Mouse (Mus musculus) heart, embryonic 11.5 days (tissue): ENCODE results near the gene Zgrf1. TPM values are rescaled to one million over a fixed set of nuclear protein-coding genes. Genes with fewer than 3 reads are reported as not detected.

Experiments
- ATAC-seq: fragments of 200-750 bp; cut with Nextera tagmentation; replicated peaks from 2 replicates; pipeline ENCODE4 v1.8.0; 2017; ENCODE audit warnings: moderate library complexity; ENCODE audit not compliant: insufficient number of reproducible peaks, low FRiP score, low TSS enrichment
- H3K27ac ChIP-seq: fragments of 300-500 bp; sonication (generic); 2 replicates; pipeline ENCODE4 v1.5.1; 2014; ENCODE audit warnings: mild to moderate bottlenecking, low read depth, low read length
- H3K27me3 ChIP-seq: fragments of 300-500 bp; sonication (generic); 2 replicates; pipeline ENCODE4 v1.6.1; 2014; ENCODE audit warnings: mild to moderate bottlenecking, low read length, mixed read lengths; ENCODE audit not compliant: control insufficient read depth, insufficient read depth
- H3K36me3 ChIP-seq: fragments of 300-500 bp; sonication (generic); 2 replicates; pipeline ENCODE4 v1.6.1; 2014; ENCODE audit warnings: mild to moderate bottlenecking, low read length, moderate library complexity, mixed read lengths; ENCODE audit not compliant: control insufficient read depth, insufficient read depth
- H3K4me1 ChIP-seq: fragments of 300-500 bp; sonication (generic); 2 replicates; pipeline ENCODE4 v1.6.1; 2014; ENCODE audit warnings: low read length; ENCODE audit not compliant: control insufficient read depth, insufficient read depth
- H3K4me2 ChIP-seq: fragments of 300-500 bp; sonication (generic); 2 replicates; pipeline ENCODE4 v1.6.1; 2014; ENCODE audit warnings: mild to moderate bottlenecking, moderate library complexity
- H3K4me3 ChIP-seq: fragments of 300-500 bp; sonication (generic); 2 replicates; pipeline ENCODE4 v1.5.1; 2014; ENCODE audit warnings: low read depth, low read length
- H3K9ac ChIP-seq: fragments of 300-500 bp; sonication (generic); 2 replicates; pipeline ENCODE4 v1.6.1; 2014; ENCODE audit warnings: mild to moderate bottlenecking, low read depth, low read length, moderate library complexity
- H3K9me3 ChIP-seq: fragments of 300-500 bp; sonication (generic); replicated peaks from 2 replicates; pipeline ENCODE4 v1.6.1; 2016; ENCODE audit warnings: low read length; ENCODE audit not compliant: control insufficient read depth
- WGBS: fragments of 180-500 bp; shearing (Covaris S2); extraction: QIAGEN DNeasy Blood & Tissue Kit; methylation state at CpG from one replicate; pipeline ENCODE4 v1.1.7; 2014; ENCODE audit not compliant: insufficient replicate concordance; 5-methylcytosine and 5-hydroxymethylcytosine counted together
- polyA plus RNA-seq: library from polyadenylated mRNA; unstranded; fragments of >200 nt; fragmentation: Nextera tagmentation; extraction: Ambion mirVana; gene quantifications from 2 replicates; pipeline ENCODE4 v1.2.1, GENCODE M21; 2014

Zgrf1 gene
- polyA plus RNA-seq: 7.6 and 10.7 TPM in 2 replicates

DNA sequence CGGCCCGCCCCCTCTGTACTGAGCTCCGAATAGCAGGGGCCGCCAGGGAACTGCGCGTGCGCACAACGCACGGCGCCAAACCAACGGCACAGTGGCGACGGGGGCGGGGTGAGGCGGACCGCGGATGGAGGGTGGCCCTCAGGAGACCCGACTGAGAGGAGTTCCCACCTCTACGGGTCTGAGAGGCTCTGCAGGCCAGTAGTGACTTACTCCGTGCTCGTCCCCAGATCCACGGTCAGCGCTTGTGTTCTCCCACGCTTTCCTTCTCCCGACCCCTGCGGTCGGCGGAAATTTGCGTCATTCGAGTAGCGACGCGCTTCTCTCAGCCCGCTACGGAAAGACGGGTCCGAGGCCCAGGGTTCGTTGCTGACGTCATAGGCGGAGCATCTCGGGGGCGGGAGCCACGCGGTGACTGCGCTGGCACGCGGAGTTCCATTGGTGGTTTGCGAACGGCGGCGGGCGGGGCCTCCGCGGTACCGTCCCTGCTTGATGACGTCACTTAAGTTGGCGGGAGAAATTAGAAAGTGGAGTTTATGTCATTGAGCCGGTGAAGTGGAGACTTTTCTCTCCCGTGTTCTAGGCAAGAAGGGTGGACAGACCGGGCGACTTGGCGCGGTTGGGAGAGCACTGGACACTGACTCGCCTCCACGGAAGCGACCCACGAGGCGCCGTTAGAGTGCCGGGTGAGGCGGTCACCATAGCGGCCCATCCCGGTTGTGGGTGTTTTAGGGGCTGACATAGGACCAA, at the start of gene Zgrf1, which contains the start of gene Larp7:
Gene Zgrf1, plus strand, starts transcription at position 517 of the 747 bp plus-strand sequence.
Gene Larp7, minus strand, starts transcription at position 377 of the 747 bp plus-strand sequence.
- H3K36me3 ChIP-seq: peaks cover 6% of the 10 kb centered on the region; the same call in 1 of the 2 replicates
- peak within 1 kb of the TSS; percentile 79 for H3K4me3 ChIP-seq
- peak; percentile 99 for ATAC-seq
- no peaks in the 10 kb centered on the region for H3K4me1 ChIP-seq
- H3K9ac ChIP-seq: peak within 1 kb of the TSS; percentile 95
- no peaks in the 10 kb centered on the region for H3K9me3 ChIP-seq
- peak within 1 kb of the TSS; percentile 76 for H3K4me2 ChIP-seq
- H3K27me3 ChIP-seq: no peaks in the 10 kb centered on the region
- WGBS: under 1% methylated on average over 72 of the region's 73 CpGs
- H3K27ac ChIP-seq: peak within 1 kb of the TSS; percentile 96

DNA sequence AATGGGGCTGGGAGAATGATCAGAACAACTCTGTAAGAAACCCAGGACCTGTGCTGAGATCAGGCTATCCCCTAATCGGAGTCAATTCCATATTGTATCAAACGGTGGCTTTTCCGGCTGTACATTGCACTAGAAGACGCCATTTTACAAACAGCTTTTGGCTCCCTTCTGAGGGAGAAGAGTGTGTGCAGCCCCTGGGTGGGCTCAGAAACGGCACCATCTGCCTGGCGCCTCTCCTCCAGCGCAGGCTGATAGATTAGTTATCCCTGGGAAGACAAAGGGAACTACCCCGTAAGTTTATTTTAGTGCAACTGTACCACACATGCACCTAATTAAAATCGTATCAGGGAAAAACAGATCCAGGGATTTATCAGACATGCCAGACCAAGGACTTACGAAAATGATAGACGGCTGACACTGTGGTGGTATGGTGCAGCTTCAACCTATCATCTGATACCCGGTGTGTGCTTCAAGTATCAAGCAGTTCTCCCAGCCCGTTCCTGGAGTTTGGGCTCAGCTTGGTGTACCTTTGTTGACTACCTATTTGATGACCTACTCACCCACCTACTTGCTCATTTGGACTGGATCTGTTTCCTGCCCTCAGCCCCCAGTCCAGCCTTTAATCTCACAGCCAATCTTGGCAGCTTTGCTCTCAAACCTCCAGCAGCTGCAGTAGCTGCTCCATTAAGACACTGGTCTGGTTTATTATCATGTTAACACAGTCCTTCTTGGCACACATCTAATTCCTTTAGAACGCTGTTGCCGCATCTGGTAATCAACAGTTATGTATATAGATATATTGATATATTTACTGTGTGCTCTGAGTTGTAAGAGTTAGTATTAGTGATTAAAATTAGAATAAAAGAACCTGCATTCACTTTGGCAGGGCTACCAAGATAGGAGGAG, 45.2 kb upstream of the Zgrf1 start:
- Histone ChIP-seq H3K9ac (no peak overlapping the region), H3K27ac (no peak overlapping the region), H3K4me1 (no peaks in the 10 kb centered on the region), H3K9me3 (no peaks in the 10 kb centered on the region), H3K36me3 (no peaks in the 10 kb centered on the region), H3K27me3 (no peaks in the 10 kb centered on the region), H3K4me3 (no peak overlapping the region), H3K4me2 (no peak overlapping the region)
- 65% methylated on average over 15 of the region's 15 CpGs for WGBS
- ATAC-seq: no peak

DNA sequence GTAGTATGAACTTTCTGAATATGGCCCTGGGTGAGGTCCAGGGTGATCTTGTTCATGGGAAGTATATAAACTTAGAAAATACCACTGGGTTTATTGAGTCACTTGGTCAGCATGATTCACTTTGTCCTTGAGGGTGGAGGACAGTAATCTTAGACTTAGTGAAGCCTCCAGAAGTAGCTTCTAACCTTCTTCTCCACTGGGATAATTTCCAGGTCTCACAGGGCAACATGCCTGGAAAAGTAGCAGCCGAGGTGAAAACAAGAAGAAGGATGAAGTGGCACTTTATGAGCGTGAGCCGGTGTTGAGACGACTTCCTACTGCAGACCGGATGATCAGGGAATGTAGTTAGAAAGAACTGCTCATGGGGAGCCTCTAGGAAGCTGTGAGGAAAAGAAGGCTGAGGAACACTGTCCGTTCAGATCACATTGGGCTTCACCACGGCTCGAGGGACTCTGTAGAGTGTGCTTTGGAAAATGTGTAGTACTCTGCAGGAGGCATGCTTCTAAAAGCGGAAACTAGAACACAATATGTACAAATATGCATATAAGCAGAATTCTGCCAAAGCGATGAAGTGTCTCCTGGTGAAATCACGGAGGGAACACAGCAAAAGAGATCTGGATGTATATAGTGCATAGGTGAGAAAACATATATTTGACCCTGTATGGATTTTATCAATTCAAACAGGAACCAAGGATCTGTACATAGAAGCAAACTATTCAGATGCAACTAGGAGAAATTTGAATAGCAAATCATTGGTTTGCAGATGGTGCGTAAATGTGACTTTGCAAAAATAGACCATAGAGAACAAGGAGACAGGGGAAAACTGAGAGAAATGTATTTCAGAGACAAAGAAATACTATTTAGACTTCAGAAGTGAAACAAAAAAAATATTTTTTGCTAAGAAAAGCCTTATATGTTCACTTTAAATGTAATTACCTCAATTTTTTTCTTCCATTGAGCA, 41.2 kb upstream of the Zgrf1 start:
- Histone ChIP-seq H3K4me1 (no peaks in the 10 kb centered on the region), H3K27ac (no peak overlapping the region), H3K36me3 (no peaks in the 10 kb centered on the region), H3K9ac (no peak overlapping the region), H3K4me3 (no peak overlapping the region), H3K9me3 (no peaks in the 10 kb centered on the region), H3K27me3 (no peaks in the 10 kb centered on the region), H3K4me2 (no peak overlapping the region)
- no peak for ATAC-seq
- 79% methylated on average over 12 of the region's 12 CpGs for WGBS

DNA sequence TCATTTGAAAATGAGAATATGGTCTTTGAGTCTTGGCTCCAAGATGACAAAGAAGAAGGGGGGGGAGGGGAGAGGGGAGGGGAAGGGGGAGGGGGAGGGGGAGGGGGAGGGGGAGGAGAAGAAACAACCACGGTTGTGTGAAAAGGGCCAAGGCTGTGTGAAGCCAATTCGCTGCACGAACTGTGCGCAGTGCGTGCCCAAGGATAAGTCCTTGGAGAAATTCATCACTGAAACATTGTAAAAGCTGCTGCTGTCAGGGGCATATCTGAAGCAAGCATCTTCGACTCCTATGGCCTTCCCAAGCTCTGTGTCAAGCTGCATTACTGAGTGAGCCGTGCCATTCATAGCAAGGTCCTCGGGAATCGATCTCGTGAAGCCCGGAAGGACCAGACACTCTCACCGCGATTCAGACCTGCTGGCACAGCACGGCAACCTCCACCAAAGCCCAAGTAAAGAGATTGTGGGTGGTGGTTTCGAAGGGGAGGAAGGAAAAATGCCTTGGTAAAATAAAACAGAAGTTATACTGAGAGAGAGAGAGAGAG, 40.4 kb upstream of the Zgrf1 start:
- ATAC-seq: no peak
- H3K36me3 ChIP-seq: no peaks in the 10 kb centered on the region
- H3K9me3 ChIP-seq: no peaks in the 10 kb centered on the region

DNA sequence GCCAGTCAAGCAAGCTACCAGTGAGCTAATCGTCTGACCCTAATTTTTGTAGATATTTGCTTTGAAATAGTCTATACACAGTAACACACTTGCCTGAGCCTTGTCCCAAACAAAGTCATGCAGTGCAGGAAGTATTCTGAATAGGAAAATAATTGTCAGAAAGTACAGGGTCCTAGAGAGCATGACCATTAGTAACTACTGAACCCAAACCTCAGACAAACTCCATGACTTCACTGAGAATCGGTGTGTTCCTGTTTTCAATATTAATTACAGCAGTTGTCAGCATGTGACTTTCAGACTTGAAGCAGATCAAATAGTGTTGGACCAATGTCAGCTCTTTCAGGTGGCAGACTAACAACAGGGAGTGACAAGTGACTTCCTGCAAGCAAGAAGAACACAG, 39.6 kb upstream of the Zgrf1 start:
- WGBS: 75% methylated on average over 2 of the region's 2 CpGs
- Histone ChIP-seq H3K9ac (no peak overlapping the region), H3K4me3 (no peak overlapping the region), H3K4me1 (no peaks in the 10 kb centered on the region), H3K9me3 (no peaks in the 10 kb centered on the region), H3K27me3 (no peaks in the 10 kb centered on the region), H3K27ac (no peak overlapping the region), H3K36me3 (no peaks in the 10 kb centered on the region), H3K4me2 (no peak overlapping the region)
- no peak for ATAC-seq

More for the DNA sequence above, 40.4 kb upstream of the Zgrf1 start:
- H3K27ac ChIP-seq: no peak overlapping the region
- no peak overlapping the region for H3K4me3 ChIP-seq
- no peak overlapping the region for H3K9ac ChIP-seq
- H3K4me1 ChIP-seq: no peaks in the 10 kb centered on the region
- H3K4me2 ChIP-seq: no peak overlapping the region
- 71% methylated on average over 15 of the region's 15 CpGs for WGBS
- H3K27me3 ChIP-seq: no peaks in the 10 kb centered on the region

DNA sequence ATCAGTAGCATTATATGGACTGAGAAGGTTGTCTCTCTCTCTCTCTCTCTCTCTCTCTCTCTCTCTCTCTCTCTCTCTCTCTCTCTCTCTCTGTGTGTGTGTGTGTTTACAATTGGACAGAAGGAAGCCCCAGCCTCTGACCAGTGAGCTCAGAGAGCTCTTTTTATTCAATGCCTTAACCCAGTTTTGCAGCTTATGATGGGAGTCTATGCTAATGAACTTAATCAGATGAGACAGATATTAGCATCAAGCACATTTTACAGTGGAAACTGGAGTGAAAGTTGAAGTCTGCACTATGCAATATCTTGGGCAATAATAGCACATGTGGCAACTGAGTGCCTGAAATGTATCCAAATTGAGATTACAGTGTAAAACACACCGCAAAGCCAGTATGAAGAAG, 38.0 kb upstream of the Zgrf1 start:
- ATAC-seq: no peak
- Histone ChIP-seq H3K9ac (no peak overlapping the region), H3K27ac (no peak overlapping the region), H3K27me3 (no peaks in the 10 kb centered on the region), H3K9me3 (no peaks in the 10 kb centered on the region), H3K36me3 (no peaks in the 10 kb centered on the region), H3K4me2 (no peak overlapping the region), H3K4me1 (no peaks in the 10 kb centered on the region), H3K4me3 (no peak overlapping the region)
- WGBS: 97% methylated on average over 1 of the region's 1 CpGs

DNA sequence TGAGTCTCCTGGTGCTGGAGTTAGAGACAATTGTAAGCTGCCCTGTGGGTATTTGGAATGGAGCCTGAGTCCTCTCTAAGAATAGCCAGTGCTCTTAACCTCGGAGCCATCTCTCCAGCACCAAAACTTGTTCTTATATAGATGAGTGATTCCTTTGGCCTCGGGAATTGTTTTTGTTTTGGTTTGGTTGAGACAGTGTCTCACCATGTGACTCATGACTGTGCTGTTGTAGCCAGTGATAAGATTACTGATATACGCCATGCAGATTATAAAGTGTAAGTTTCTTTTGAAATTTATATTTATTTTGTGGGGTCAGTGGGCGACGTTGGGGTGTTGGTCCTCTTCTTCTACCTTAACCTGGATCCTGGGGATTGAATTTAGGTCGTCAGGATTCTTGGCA, 33.0 kb upstream of the Zgrf1 start:
- ATAC-seq: no peak
- H3K9ac ChIP-seq: no peak overlapping the region
- no peaks in the 10 kb centered on the region for H3K9me3 ChIP-seq
- no peaks in the 10 kb centered on the region for H3K36me3 ChIP-seq
- no peaks in the 10 kb centered on the region for H3K27me3 ChIP-seq
- H3K4me2 ChIP-seq: no peak overlapping the region
- 70% methylated on average over 6 of the region's 6 CpGs for WGBS
- H3K27ac ChIP-seq: no peak overlapping the region
- no peak overlapping the region for H3K4me3 ChIP-seq
- peaks cover 3% of the 10 kb centered on the region; the same call in 1 of the 2 replicates for H3K4me1 ChIP-seq
